Mouse (Mus musculus): ENCODE results near the gene Rps6ka5. TPM values are rescaled to one million over a fixed set of nuclear protein-coding genes. Genes with fewer than 3 reads are reported as not detected.

Gene Rps6ka5
- polyA plus RNA-seq, 1 experiment, result 2.1 TPM

DNA sequence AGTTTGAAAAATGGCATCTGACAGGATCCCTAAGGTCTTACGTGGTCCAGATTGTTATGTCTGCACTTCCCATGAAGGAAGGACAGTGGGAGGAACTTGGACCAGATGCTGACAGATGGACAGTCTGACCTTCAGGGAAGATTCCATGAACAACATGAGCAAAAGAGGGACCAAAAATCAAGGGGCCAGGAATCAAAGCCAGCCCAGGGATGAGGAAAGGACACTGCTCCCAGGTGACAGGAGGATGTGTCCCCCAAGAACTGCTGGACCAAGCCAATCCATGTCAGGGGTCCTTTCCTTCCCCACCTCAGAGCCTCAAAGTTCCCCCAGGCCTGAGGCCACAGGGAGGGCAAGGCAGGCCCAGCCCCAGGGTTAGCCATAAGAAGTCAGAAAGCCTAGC lies 212.2 kb downstream of the Rps6ka5 start:
- TF ChIP-seq POLR2A (IDR thresholded peaks at IDR 0.05; ENCODE audit: low read depth, low read length) (no peak), CTCF (IDR thresholded peaks at IDR 0.05; ENCODE audit: extremely low read depth, insufficient read depth, insufficient read length, insufficient replicate concordance) (no peak)
- no peak overlapping the region for H3K4me3 ChIP-seq (ENCODE audit: extremely low read depth, insufficient read depth, insufficient read length)
- no peaks in the 10 kb centered on the region for H3K36me3 ChIP-seq (ENCODE audit: control insufficient read depth, insufficient read depth, low read length)
- no peak for DNase-seq (ENCODE audit: low read depth in 1 of 2, low spot score in 2 of 2)
- H3K27me3 ChIP-seq (ENCODE audit: control insufficient read depth, insufficient read depth, low read length), result no peaks in the 10 kb centered on the region
- WGBS, result 81% methylated on average over 1 of the region's 1 CpGs
- no peak overlapping the region for H3K27ac ChIP-seq (ENCODE audit: insufficient read depth, low read length)
- peaks cover 2% of the 10 kb centered on the region; the same call in 1 of the 2 replicates for H3K4me1 ChIP-seq (ENCODE audit: control insufficient read depth, insufficient read depth, insufficient read length)

- no peak for TF ChIP-seq POLR2A (IDR thresholded peaks at IDR 0.05; ENCODE audit: low read depth, low read length)
- Histone ChIP-seq H3K4me1 (ENCODE audit: control insufficient read depth, insufficient read depth, insufficient read length) (peaks cover 4% of the 10 kb centered on the region; the same call in 1 of the 2 replicates), H3K27ac (ENCODE audit: insufficient read depth, low read length) (no peak overlapping the region), H3K4me3 (ENCODE audit: extremely low read depth, insufficient read depth, insufficient read length) (no peak overlapping the region), H3K36me3 (ENCODE audit: control insufficient read depth, insufficient read depth, low read length) (no peaks in the 10 kb centered on the region), H3K27me3 (ENCODE audit: control insufficient read depth, insufficient read depth, low read length) (no peaks in the 10 kb centered on the region)
- no peak for DNase-seq (ENCODE audit: low read depth in 1 of 2, low spot score in 2 of 2)
- 92% methylated on average over 5 of the region's 5 CpGs for whole genome bisulfite sequencing
Measured at GRCm38 (mm10) chr12:100513131-100513530, 213.7 kb downstream of the Rps6ka5 start.

GRCm38 (mm10) chr12:100512641-100513040 lies 214.1 kb downstream of the Rps6ka5 start:
- TF ChIP-seq CTCF (IDR thresholded peaks at IDR 0.05; ENCODE audit: extremely low read depth, insufficient read depth, insufficient read length, insufficient replicate concordance) (no peak), POLR2A (IDR thresholded peaks at IDR 0.05; ENCODE audit: low read depth, low read length) (no peak)
- Histone ChIP-seq H3K4me3 (ENCODE audit: extremely low read depth, insufficient read depth, insufficient read length) (no peak overlapping the region), H3K27me3 (ENCODE audit: control insufficient read depth, insufficient read depth, low read length) (no peaks in the 10 kb centered on the region), H3K27ac (ENCODE audit: insufficient read depth, low read length) (no peak overlapping the region), H3K4me1 (ENCODE audit: control insufficient read depth, insufficient read depth, insufficient read length) (peaks cover 4% of the 10 kb centered on the region; the same call in 1 of the 2 replicates), H3K36me3 (ENCODE audit: control insufficient read depth, insufficient read depth, low read length) (no peaks in the 10 kb centered on the region)
- DNase-seq (ENCODE audit: low read depth in 1 of 2, low spot score in 2 of 2), result no peak
- WGBS, result 89% methylated on average over 9 of the region's 9 CpGs

- H3K36me3 ChIP-seq (ENCODE audit: control insufficient read depth, insufficient read depth, low read length), result no peaks in the 10 kb centered on the region
- WGBS, result 93% methylated on average over 9 of the region's 9 CpGs
- TF ChIP-seq CTCF (IDR thresholded peaks at IDR 0.05; ENCODE audit: extremely low read depth, insufficient read depth, insufficient read length, insufficient replicate concordance) (no peak), POLR2A (IDR thresholded peaks at IDR 0.05; ENCODE audit: low read depth, low read length) (no peak)
- H3K27me3 ChIP-seq (ENCODE audit: control insufficient read depth, insufficient read depth, low read length), result no peaks in the 10 kb centered on the region
- H3K27ac ChIP-seq (ENCODE audit: insufficient read depth, low read length), result no peak overlapping the region
- H3K4me1 ChIP-seq (ENCODE audit: control insufficient read depth, insufficient read depth, insufficient read length), result peaks cover 7% of the 10 kb centered on the region; the same call in 1 of the 2 replicates
- no peak for DNase-seq (ENCODE audit: low read depth in 1 of 2, low spot score in 2 of 2)
- H3K4me3 ChIP-seq (ENCODE audit: extremely low read depth, insufficient read depth, insufficient read length), result no peak overlapping the region
Measured at GRCm38 (mm10) chr12:100509615-100510282, 217.0 kb downstream of the Rps6ka5 start.

GRCm38 (mm10) chr12:100508668-100509067 lies 218.1 kb downstream of the Rps6ka5 start:
- TF ChIP-seq POLR2A (IDR thresholded peaks at IDR 0.05; ENCODE audit: low read depth, low read length), result no peak
- no peak for TF ChIP-seq CTCF (IDR thresholded peaks at IDR 0.05; ENCODE audit: extremely low read depth, insufficient read depth, insufficient read length, insufficient replicate concordance)
- no peak overlapping the region for H3K4me3 ChIP-seq (ENCODE audit: extremely low read depth, insufficient read depth, insufficient read length)
- H3K27me3 ChIP-seq (ENCODE audit: control insufficient read depth, insufficient read depth, low read length), result no peaks in the 10 kb centered on the region
- 50% methylated on average over 5 of the region's 5 CpGs for WGBS
- no peak for DNase-seq (ENCODE audit: low read depth in 1 of 2, low spot score in 2 of 2)
- H3K4me1 ChIP-seq (ENCODE audit: control insufficient read depth, insufficient read depth, insufficient read length), result peaks cover 7% of the 10 kb centered on the region; the same call in 1 of the 2 replicates
- no peak overlapping the region for H3K27ac ChIP-seq (ENCODE audit: insufficient read depth, low read length)
- no peaks in the 10 kb centered on the region for H3K36me3 ChIP-seq (ENCODE audit: control insufficient read depth, insufficient read depth, low read length)

GRCm38 (mm10) chr12:100505484-100505883 lies 221.3 kb downstream of the Rps6ka5 start:
- Histone ChIP-seq H3K36me3 (ENCODE audit: control insufficient read depth, insufficient read depth, low read length) (no peaks in the 10 kb centered on the region), H3K27me3 (ENCODE audit: control insufficient read depth, insufficient read depth, low read length) (no peaks in the 10 kb centered on the region), H3K4me1 (ENCODE audit: control insufficient read depth, insufficient read depth, insufficient read length) (peaks cover 12% of the 10 kb centered on the region; the same call in 1 of the 2 replicates), H3K4me3 (ENCODE audit: extremely low read depth, insufficient read depth, insufficient read length) (no peak overlapping the region), H3K27ac (ENCODE audit: insufficient read depth, low read length) (0 out of 2 replicates have a peak overlapping the region, but pooled peaks have one; percentile 27)
- DNase-seq (ENCODE audit: low read depth in 1 of 2, low spot score in 2 of 2), result no peak
- no peak for TF ChIP-seq POLR2A (IDR thresholded peaks at IDR 0.05; ENCODE audit: low read depth, low read length)
- TF ChIP-seq CTCF (IDR thresholded peaks at IDR 0.05; ENCODE audit: extremely low read depth, insufficient read depth, insufficient read length, insufficient replicate concordance), result no peak
- 88% methylated on average over 1 of the region's 1 CpGs for WGBS

DNA sequence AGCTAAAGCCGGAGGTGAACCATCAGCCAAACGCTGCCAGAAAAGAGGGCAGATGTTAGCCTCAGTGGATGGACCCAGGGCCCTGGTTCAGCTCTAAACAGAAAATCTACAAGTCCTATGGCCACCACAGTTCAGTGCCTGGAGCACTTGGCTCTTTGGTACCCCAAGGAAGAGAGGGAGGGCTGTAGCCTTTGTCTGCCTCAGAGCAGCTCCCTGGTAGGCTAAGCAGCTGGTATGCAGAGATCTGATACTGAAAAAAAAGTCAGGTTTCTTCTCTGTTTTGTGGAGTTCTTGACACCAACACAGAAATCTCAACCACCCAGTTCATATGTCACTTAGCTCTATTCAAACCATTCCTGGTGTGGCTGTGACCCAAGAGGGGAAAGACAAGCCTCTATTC lies 222.2 kb downstream of the Rps6ka5 start:
- WGBS, result 92% methylated on average over 2 of the region's 2 CpGs
- H3K36me3 ChIP-seq (ENCODE audit: control insufficient read depth, insufficient read depth, low read length), result no peaks in the 10 kb centered on the region
- no peak for DNase-seq (ENCODE audit: low read depth in 1 of 2, low spot score in 2 of 2)
- no peaks in the 10 kb centered on the region for H3K27me3 ChIP-seq (ENCODE audit: control insufficient read depth, insufficient read depth, low read length)
- H3K4me1 ChIP-seq (ENCODE audit: control insufficient read depth, insufficient read depth, insufficient read length), result peaks cover 12% of the 10 kb centered on the region; the same call in 1 of the 2 replicates
- TF ChIP-seq POLR2A (IDR thresholded peaks at IDR 0.05; ENCODE audit: low read depth, low read length) (no peak), CTCF (IDR thresholded peaks at IDR 0.05; ENCODE audit: extremely low read depth, insufficient read depth, insufficient read length, insufficient replicate concordance) (no peak)
- H3K4me3 ChIP-seq (ENCODE audit: extremely low read depth, insufficient read depth, insufficient read length), result no peak overlapping the region
- H3K27ac ChIP-seq (ENCODE audit: insufficient read depth, low read length), result no peak overlapping the region
